Mouse (Mus musculus): ENCODE results near the gene Prpf38b.

- TF ChIP-seq CTCF (IDR thresholded peaks at IDR 0.05; ENCODE audit: extremely low read depth, insufficient read length, insufficient replicate concordance, low read depth, low read length), result no peak
- no peak for TF ChIP-seq POLR2A (IDR thresholded peaks at IDR 0.05; ENCODE audit: low read depth, low read length)
Observed at GRCm38 (mm10) chr3:108961226-108961625, 49.7 kb upstream of the Prpf38b start.
